Mouse (Mus musculus) hindbrain, embryonic 12.5 days (tissue): ENCODE measurements at regions not wholly inside any gene's neighbourhood (a gene's known extent, or its start where the extent isn't known, plus 50 kb on each side); places are given as distances from the start of the nearest gene placed in this dataset.

Experiments
- ATAC-seq: fragments of 200-750 bp; cut with Nextera tagmentation; 2 replicates; pipeline ENCODE4 v1.8.0; 2017; ENCODE audit warnings: moderate TSS enrichment; ENCODE audit not compliant: low FRiP score
- H3K27ac ChIP-seq: fragments of 300-500 bp; sonication (generic); 2 replicates; pipeline ENCODE4 v1.5.1; 2016; ENCODE audit warnings: mild to moderate bottlenecking
- H3K27me3 ChIP-seq: fragments of 300-500 bp; sonication (generic); 2 replicates; pipeline ENCODE4 v1.6.1; 2016; ENCODE audit warnings: mild to moderate bottlenecking
- H3K36me3 ChIP-seq: fragments of 300-500 bp; sonication (generic); 2 replicates; pipeline ENCODE4 v1.6.1; 2016; ENCODE audit warnings: mild to moderate bottlenecking
- H3K4me1 ChIP-seq: fragments of 300-500 bp; sonication (generic); 2 replicates; pipeline ENCODE4 v1.6.1; 2016
- H3K4me2 ChIP-seq: fragments of 300-500 bp; sonication (generic); replicated peaks from 2 replicates; pipeline ENCODE4 v1.6.1; 2016; ENCODE audit warnings: mild to moderate bottlenecking
- H3K4me3 ChIP-seq: fragments of 300-500 bp; sonication (generic); 2 replicates; pipeline ENCODE4 v1.5.1; 2016; ENCODE audit warnings: mild to moderate bottlenecking
- H3K9ac ChIP-seq: fragments of 300-500 bp; sonication (generic); 2 replicates; pipeline ENCODE4 v1.6.1; 2016; ENCODE audit warnings: mild to moderate bottlenecking, moderate library complexity
- H3K9me3 ChIP-seq: fragments of 300-500 bp; sonication (generic); replicated peaks from 2 replicates; pipeline ENCODE4 v1.6.1; 2016; ENCODE audit warnings: mild to moderate bottlenecking
- WGBS: fragments of 180-500 bp; shearing (Covaris S2); methylation state at CpG from one replicate; pipeline ENCODE4 v1.1.7; 2016; 5-methylcytosine and 5-hydroxymethylcytosine counted together

GRCm38 (mm10) chr1:166812920-166813439, 131.3 kb upstream of the Fmo9 start:
- 84% methylated on average over 7 of the region's 7 CpGs for WGBS

GRCm38 (mm10) chr1:166817927-166818326, 136.3 kb upstream of the Fmo9 start:
- Histone ChIP-seq H3K4me1 (no peaks in the 10 kb centered on the region), H3K36me3 (no peaks in the 10 kb centered on the region), H3K27ac (no peak overlapping the region), H3K4me2 (no peak overlapping the region), H3K4me3 (no peak overlapping the region), H3K9ac (no peak overlapping the region), H3K27me3 (no peaks in the 10 kb centered on the region), H3K9me3 (no peaks in the 10 kb centered on the region)
- WGBS = 92% methylated on average over 4 of the region's 4 CpGs
- ATAC-seq = no peak

More at GRCm38 (mm10) chr1:166812920-166813439, 131.3 kb upstream of the Fmo9 start:
- H3K4me2 ChIP-seq = no peak overlapping the region
- no peaks in the 10 kb centered on the region for H3K36me3 ChIP-seq
- H3K9me3 ChIP-seq = no peaks in the 10 kb centered on the region
- H3K9ac ChIP-seq = no peak overlapping the region
- no peak overlapping the region for H3K27ac ChIP-seq
- H3K4me3 ChIP-seq = no peak overlapping the region
- no peaks in the 10 kb centered on the region for H3K27me3 ChIP-seq
- H3K4me1 ChIP-seq = no peaks in the 10 kb centered on the region
- ATAC-seq = no peak

GRCm38 (mm10) chr1:166818682-166819081, 137.0 kb upstream of the Fmo9 start:
- H3K4me2 ChIP-seq = no peak overlapping the region
- no peak overlapping the region for H3K27ac ChIP-seq
- no peaks in the 10 kb centered on the region for H3K4me1 ChIP-seq
- no peak for ATAC-seq
- H3K9me3 ChIP-seq = no peaks in the 10 kb centered on the region
- H3K27me3 ChIP-seq = no peaks in the 10 kb centered on the region
- no peaks in the 10 kb centered on the region for H3K36me3 ChIP-seq
- no peak overlapping the region for H3K9ac ChIP-seq
- no peak overlapping the region for H3K4me3 ChIP-seq
- 78% methylated on average over 5 of the region's 5 CpGs for WGBS

GRCm38 (mm10) chr1:166819420-166819819, 137.8 kb upstream of the Fmo9 start:
- Histone ChIP-seq H3K4me3 (no peak overlapping the region), H3K27me3 (no peaks in the 10 kb centered on the region), H3K4me1 (no peaks in the 10 kb centered on the region), H3K9me3 (no peaks in the 10 kb centered on the region), H3K27ac (no peak overlapping the region), H3K9ac (no peak overlapping the region), H3K4me2 (no peak overlapping the region), H3K36me3 (no peaks in the 10 kb centered on the region)
- ATAC-seq = no peak
- WGBS = 64% methylated on average over 7 of the region's 7 CpGs

- Histone ChIP-seq H3K4me1 (no peaks in the 10 kb centered on the region), H3K4me2 (no peak overlapping the region), H3K9me3 (no peaks in the 10 kb centered on the region), H3K9ac (no peak overlapping the region), H3K4me3 (no peak overlapping the region), H3K27me3 (no peaks in the 10 kb centered on the region), H3K27ac (no peak overlapping the region), H3K36me3 (no peaks in the 10 kb centered on the region)
- 93% methylated on average over 5 of the region's 5 CpGs for WGBS
- no peak for ATAC-seq
Observed at GRCm38 (mm10) chr1:166820050-166820449, 138.4 kb upstream of the Fmo9 start.

- H3K9ac ChIP-seq = no peak overlapping the region
- 44% methylated on average over 3 of the region's 3 CpGs for WGBS
- H3K27me3 ChIP-seq = no peaks in the 10 kb centered on the region
- H3K36me3 ChIP-seq = no peaks in the 10 kb centered on the region
- no peak overlapping the region for H3K27ac ChIP-seq
- ATAC-seq = no peak
- no peaks in the 10 kb centered on the region for H3K4me1 ChIP-seq
- no peaks in the 10 kb centered on the region for H3K9me3 ChIP-seq
- H3K4me3 ChIP-seq = no peak overlapping the region
- H3K4me2 ChIP-seq = no peak overlapping the region
Observed at GRCm38 (mm10) chr1:166821146-166821545, 139.5 kb upstream of the Fmo9 start.

GRCm38 (mm10) chr1:166837299-166837698, 155.7 kb upstream of the Fmo9 start:
- no peak overlapping the region for H3K4me3 ChIP-seq
- H3K9me3 ChIP-seq = no peaks in the 10 kb centered on the region
- no peaks in the 10 kb centered on the region for H3K27me3 ChIP-seq
- H3K4me1 ChIP-seq = peaks cover 16% of the 10 kb centered on the region
- no peaks in the 10 kb centered on the region for H3K36me3 ChIP-seq
- H3K27ac ChIP-seq = no peak overlapping the region
- H3K9ac ChIP-seq = no peak overlapping the region
- 76% methylated on average over 1 of the region's 1 CpGs for WGBS
- H3K4me2 ChIP-seq = no peak overlapping the region
- ATAC-seq = no peak

GRCm38 (mm10) chr1:166839833-166840232, 158.2 kb upstream of the Fmo9 start:
- no peaks in the 10 kb centered on the region for H3K36me3 ChIP-seq
- no peak overlapping the region for H3K4me3 ChIP-seq
- peak; percentile 57; the same call in 1 of the 2 replicates for ATAC-seq
- H3K4me1 ChIP-seq = peaks cover 21% of the 10 kb centered on the region
- H3K27me3 ChIP-seq = no peaks in the 10 kb centered on the region
- 29% methylated on average over 7 of the region's 7 CpGs for WGBS
- no peaks in the 10 kb centered on the region for H3K9me3 ChIP-seq
- no peak overlapping the region for H3K4me2 ChIP-seq
- H3K27ac ChIP-seq = peak overlapping the region; percentile 57; the same call in 1 of the 2 replicates
- H3K9ac ChIP-seq = no peak overlapping the region

GRCm38 (mm10) chr1:166843397-166843877, 157.8 kb upstream of the Fam78b start:
- H3K4me2 ChIP-seq = peak overlapping the region; percentile 47
- H3K27ac ChIP-seq = peak overlapping the region; percentile 80
- WGBS = 2% methylated on average over 11 of the region's 11 CpGs
- H3K4me3 ChIP-seq = peak overlapping the region; percentile 17
- H3K36me3 ChIP-seq = no peaks in the 10 kb centered on the region
- H3K4me1 ChIP-seq = peaks cover 21% of the 10 kb centered on the region
- no peaks in the 10 kb centered on the region for H3K27me3 ChIP-seq
- peak; percentile 64 for ATAC-seq
- H3K9ac ChIP-seq = peak overlapping the region; percentile 47
- H3K9me3 ChIP-seq = no peaks in the 10 kb centered on the region

GRCm38 (mm10) chr1:166846566-166846965, 154.7 kb upstream of the Fam78b start:
- ATAC-seq = no peak
- Histone ChIP-seq H3K27ac (no peak overlapping the region), H3K27me3 (no peaks in the 10 kb centered on the region), H3K4me3 (no peak overlapping the region), H3K9me3 (no peaks in the 10 kb centered on the region), H3K9ac (no peak overlapping the region), H3K36me3 (no peaks in the 10 kb centered on the region), H3K4me1 (peaks cover 5% of the 10 kb centered on the region), H3K4me2 (no peak overlapping the region)
- WGBS = 89% methylated on average over 5 of the region's 5 CpGs

GRCm38 (mm10) chr1:166847233-166847632, 154.0 kb upstream of the Fam78b start:
- H3K27ac ChIP-seq = no peak overlapping the region
- no peaks in the 10 kb centered on the region for H3K9me3 ChIP-seq
- WGBS = 96% methylated on average over 6 of the region's 6 CpGs
- H3K4me2 ChIP-seq = no peak overlapping the region
- no peak overlapping the region for H3K4me3 ChIP-seq
- H3K36me3 ChIP-seq = no peaks in the 10 kb centered on the region
- no peak overlapping the region for H3K9ac ChIP-seq
- H3K27me3 ChIP-seq = no peaks in the 10 kb centered on the region
- H3K4me1 ChIP-seq = peaks cover 5% of the 10 kb centered on the region
- ATAC-seq = no peak

- H3K9ac ChIP-seq = no peak overlapping the region
- no peak overlapping the region for H3K27ac ChIP-seq
- no peaks in the 10 kb centered on the region for H3K36me3 ChIP-seq
- no peaks in the 10 kb centered on the region for H3K9me3 ChIP-seq
- peaks cover 5% of the 10 kb centered on the region for H3K4me1 ChIP-seq
- 76% methylated on average over 4 of the region's 4 CpGs for WGBS
- H3K4me2 ChIP-seq = no peak overlapping the region
- no peaks in the 10 kb centered on the region for H3K27me3 ChIP-seq
- no peak overlapping the region for H3K4me3 ChIP-seq
- ATAC-seq = no peak
Observed at GRCm38 (mm10) chr1:166848015-166848535, 153.1 kb upstream of the Fam78b start.

GRCm38 (mm10) chr1:166855988-166856387, 145.2 kb upstream of the Fam78b start:
- H3K9me3 ChIP-seq = no peaks in the 10 kb centered on the region

More at GRCm38 (mm10) chr1:166855988-166856387, 145.2 kb upstream of the Fam78b start:
- Histone ChIP-seq H3K4me2 (no peak overlapping the region), H3K27ac (no peak overlapping the region), H3K36me3 (no peaks in the 10 kb centered on the region), H3K4me3 (no peak overlapping the region), H3K4me1 (no peaks in the 10 kb centered on the region), H3K9ac (no peak overlapping the region), H3K27me3 (no peaks in the 10 kb centered on the region)
- ATAC-seq = no peak
- WGBS = 88% methylated on average over 4 of the region's 4 CpGs
